16 mouse cellular contexts compared by ENCODE assay signal in genomic region chr1:192987203-192987602, GRCm38 (mm10). TPM values are rescaled to one million over a fixed set of nuclear protein-coding genes. Genes with fewer than 3 reads are reported as not detected.
"Had no signal": no experiment of that assay in that cellular context is flagged by ENCODE, and none has a peak within 500 bp of the region (broad histone marks: within the 10 kb centered on the region; RNA-seq: fewer than 3 reads in every experiment).

No protein-coding gene starts in this region.

- H3K4me1 ChIP-seq: limb, embryonic 15.5 days; neural tube, embryonic 12.5 days had no signal

- H3K27me3 ChIP-seq: limb, embryonic 15.5 days; neural tube, embryonic 12.5 days had no signal

- H3K9ac ChIP-seq: limb, embryonic 15.5 days; lung, embryonic 14.5 days; neural tube, embryonic 12.5 days had no signal

- H3K9me3 ChIP-seq: limb, embryonic 15.5 days; neural tube, embryonic 12.5 days had no signal

- H3K4me3 ChIP-seq: left cerebral cortex, adult 2 months; limb, embryonic 15.5 days; neural tube, embryonic 12.5 days had no signal

- ATAC-seq: hindbrain, embryonic 16.5 days; inflammation-experienced regulatory T-cells, adult 6 months; intestine, postnatal 0 days had no signal

- DNase-seq: kidney, adult 8-10 months; kidney, postnatal 25 days; lung, embryonic 14.5 days; lung, postnatal 10 days; midbrain, embryonic 14.5 days; right cerebral cortex, postnatal 25 days; thymus, adult 18-20 months; thymus, postnatal 14 days had no signal

- H3K36me3 ChIP-seq: limb, embryonic 15.5 days; neural tube, embryonic 12.5 days had no signal

- H3K4me2 ChIP-seq: limb, embryonic 15.5 days; lung, embryonic 14.5 days; neural tube, embryonic 12.5 days had no signal

- H3K27ac ChIP-seq: left cerebral cortex, adult 2 months; limb, embryonic 15.5 days; macrophage; neural tube, embryonic 12.5 days had no signal

RNA-seq across cellular contexts. Expression of gene Syt14, which starts 48.4 kb away (rescaled TPM):
- total RNA-seq: monocyte, adult 5-6 weeks had no signal
- polyA plus RNA-seq: inflammation-experienced regulatory T-cells, adult 6 months; macrophage had no signal
